Mouse (Mus musculus) kidney, postnatal 0 days (tissue): ENCODE measurements around the gene Tmcc3. TPM values are rescaled to one million over a fixed set of nuclear protein-coding genes. Genes with fewer than 3 reads are reported as not detected.

Experiments used
- ATAC-seq: fragments of 200-750 bp; cut with Nextera tagmentation; replicated peaks from 2 replicates; pipeline ENCODE4 v1.8.0; 2017; ENCODE audit warnings: low read depth, moderate number of reproducible peaks, moderate TSS enrichment, moderate library complexity; ENCODE audit not compliant: low FRiP score
- DNase-seq: peaks from one replicate; pipeline ENCODE4 v3.0.0-alpha.2; 2016; ENCODE audit warnings: low spot score
- H3K27ac ChIP-seq: fragments of 300-500 bp; sonication (generic); 2 replicates; pipeline ENCODE4 v1.5.1; 2014; ENCODE audit warnings: mild to moderate bottlenecking
- H3K27me3 ChIP-seq: fragments of 300-500 bp; sonication (generic); 2 replicates; pipeline ENCODE4 v1.6.1; 2014; ENCODE audit warnings: low read length, mixed read lengths; ENCODE audit not compliant: insufficient read depth
- H3K36me3 ChIP-seq: fragments of 300-500 bp; sonication (generic); 2 replicates; pipeline ENCODE4 v1.6.1; 2014; ENCODE audit warnings: low read length, mixed read lengths; ENCODE audit not compliant: insufficient read depth
- H3K4me1 ChIP-seq: fragments of 300-500 bp; sonication (generic); replicated peaks from 2 replicates; pipeline ENCODE4 v1.6.1; 2014; ENCODE audit warnings: antibody characterized with exemption, low read length, mixed read lengths; ENCODE audit not compliant: insufficient read depth
- H3K4me2 ChIP-seq: fragments of 300-500 bp; sonication (generic); 2 replicates; pipeline ENCODE4 v1.6.1; 2014; ENCODE audit warnings: mild to moderate bottlenecking, low read length, moderate library complexity, mixed read lengths
- H3K4me3 ChIP-seq: fragments of 300-500 bp; sonication (generic); replicated peaks from 2 replicates; pipeline ENCODE4 v1.5.1; 2014; ENCODE audit warnings: low read depth, low read length
- H3K9ac ChIP-seq: fragments of 300-500 bp; sonication (generic); 2 replicates; pipeline ENCODE4 v1.6.1; 2014; ENCODE audit warnings: low read depth, low read length
- H3K9me3 ChIP-seq: fragments of 300-500 bp; sonication (generic); replicated peaks from 2 replicates; pipeline ENCODE4 v1.6.1; 2016; ENCODE audit warnings: low read length, inconsistent platforms, mixed read lengths
- CTCF ChIP-seq: IDR thresholded peaks from 2 replicates; pipeline ENCODE4 v1.5.1; 2016; ENCODE audit warnings: antibody characterized with exemption, low read depth, mild to moderate bottlenecking, moderate library complexity
- WGBS: fragments of 180-500 bp; shearing (Covaris S2); extraction: QIAGEN DNeasy Blood & Tissue Kit; methylation state at CpG from one replicate; pipeline ENCODE4 v1.1.7; 2014; 5-methylcytosine and 5-hydroxymethylcytosine counted together
- polyA plus RNA-seq: library from polyadenylated mRNA; unstranded; fragments of >200 nt; fragmentation: Nextera tagmentation; extraction: Ambion mirVana; gene quantifications from 2 replicates; pipeline ENCODE4 v1.2.1, GENCODE M21; 2015

Gene Tmcc3
- polyA plus RNA-seq, 1 experiment from 2014 or later, result 7.9 TPM

GRCm38 (mm10) chr10:94601034-94601433 lies 289.3 kb downstream of the Tmcc3 start:
- no peaks in the 10 kb centered on the region for H3K36me3 ChIP-seq
- WGBS, result 85% methylated on average over 6 of the region's 6 CpGs
- TF ChIP-seq CTCF, result no peak
- no peak overlapping the region for H3K27ac ChIP-seq
- ATAC-seq (no peak), DNase-seq (no peak)
- H3K4me3 ChIP-seq, result no peak overlapping the region
- H3K9ac ChIP-seq, result no peak overlapping the region
- no peaks in the 10 kb centered on the region for H3K9me3 ChIP-seq
- no peaks in the 10 kb centered on the region for H3K4me1 ChIP-seq
- H3K27me3 ChIP-seq, result no peaks in the 10 kb centered on the region
- no peak overlapping the region for H3K4me2 ChIP-seq

- H3K4me3 ChIP-seq, result no peak overlapping the region
- DNase-seq (no peak), ATAC-seq (no peak)
- no peaks in the 10 kb centered on the region for H3K27me3 ChIP-seq
- no peak for TF ChIP-seq CTCF
- H3K27ac ChIP-seq, result no peak overlapping the region
- H3K9me3 ChIP-seq, result no peaks in the 10 kb centered on the region
- WGBS, result 84% methylated on average over 4 of the region's 4 CpGs
- no peaks in the 10 kb centered on the region for H3K36me3 ChIP-seq
- no peak overlapping the region for H3K4me2 ChIP-seq
- no peaks in the 10 kb centered on the region for H3K4me1 ChIP-seq
- no peak overlapping the region for H3K9ac ChIP-seq
Measured at GRCm38 (mm10) chr10:94605491-94605890, 293.7 kb downstream of the Tmcc3 start.

GRCm38 (mm10) chr10:94609309-94609777 lies 297.6 kb downstream of the Tmcc3 start:
- ATAC-seq (peak; percentile 86), DNase-seq (peak; percentile 89)
- Histone ChIP-seq H3K4me3 (no peak overlapping the region), H3K4me1 (no peaks in the 10 kb centered on the region), H3K27ac (no peak overlapping the region), H3K9me3 (no peaks in the 10 kb centered on the region), H3K36me3 (no peaks in the 10 kb centered on the region), H3K27me3 (no peaks in the 10 kb centered on the region), H3K9ac (no peak overlapping the region), H3K4me2 (no peak overlapping the region)
- WGBS, result 52% methylated on average over 5 of the region's 5 CpGs
- TF ChIP-seq CTCF, result peak; percentile 96

GRCm38 (mm10) chr10:94611228-94611968 lies 299.6 kb downstream of the Tmcc3 start:
- 81% methylated on average over 13 of the region's 13 CpGs for WGBS
- Histone ChIP-seq H3K36me3 (no peaks in the 10 kb centered on the region), H3K9ac (no peak overlapping the region), H3K4me1 (no peaks in the 10 kb centered on the region), H3K4me2 (no peak overlapping the region), H3K27ac (no peak overlapping the region), H3K4me3 (no peak overlapping the region), H3K27me3 (no peaks in the 10 kb centered on the region), H3K9me3 (no peaks in the 10 kb centered on the region)
- ATAC-seq, result no peak
- no peak for DNase-seq
- no peak for TF ChIP-seq CTCF

GRCm38 (mm10) chr10:94611969-94612440 lies 300.3 kb downstream of the Tmcc3 start:
- Histone ChIP-seq H3K27ac (no peak overlapping the region), H3K9me3 (no peaks in the 10 kb centered on the region), H3K4me2 (no peak overlapping the region), H3K4me1 (no peaks in the 10 kb centered on the region), H3K36me3 (no peaks in the 10 kb centered on the region), H3K27me3 (no peaks in the 10 kb centered on the region), H3K4me3 (no peak overlapping the region), H3K9ac (no peak overlapping the region)
- ATAC-seq (no peak), DNase-seq (no peak)
- WGBS, result 85% methylated on average over 4 of the region's 4 CpGs
- TF ChIP-seq CTCF, result no peak

GRCm38 (mm10) chr10:94619586-94619985 lies 307.8 kb downstream of the Tmcc3 start:
- WGBS, result 91% methylated on average over 5 of the region's 5 CpGs
- DNase-seq (no peak), ATAC-seq (no peak)
- 0 out of 2 replicates have a peak, but pooled peaks cover 6% of the 10 kb centered on the region for H3K27me3 ChIP-seq
- no peaks in the 10 kb centered on the region for H3K36me3 ChIP-seq
- no peaks in the 10 kb centered on the region for H3K9me3 ChIP-seq
- no peak for TF ChIP-seq CTCF
- no peak overlapping the region for H3K4me2 ChIP-seq
- no peaks in the 10 kb centered on the region; the same call in 1 of the 2 replicates for H3K4me1 ChIP-seq
- H3K4me3 ChIP-seq, result no peak overlapping the region
- H3K9ac ChIP-seq, result no peak overlapping the region
- H3K27ac ChIP-seq, result no peak overlapping the region
